Mouse (Mus musculus) CH12.LX (cell line): ENCODE measurements at regions not wholly inside any gene's neighbourhood (a gene's known extent, or its start where the extent isn't known, plus 50 kb on each side); places are given as distances from the start of the nearest gene placed in this dataset.

Experiments used
- DNase-seq: peaks from one replicate; pipeline ENCODE4 v3.0.0-alpha.2; 2013; ENCODE audit errors: extremely low read depth
- H3K27ac ChIP-seq: 2 replicates; pipeline ENCODE4 v1.5.1; 2012; ENCODE audit warnings: low read depth, mild to moderate bottlenecking, control low read depth, moderate library complexity; ENCODE audit not compliant: insufficient read depth
- H3K27me3 ChIP-seq: replicated peaks from 2 replicates; pipeline ENCODE3; 2012; ENCODE audit warnings: inconsistent platforms
- H3K36me3 ChIP-seq, 2 experiments: replicated peaks in 1 of 2; 2 replicates each; pipeline versions ENCODE3 to v1.6.1; 2012; ENCODE audit warnings: inconsistent platforms in 1 of 2, low read length in 1 of 2, mild to moderate bottlenecking in 1 of 2, mixed read lengths in 1 of 2, moderate library complexity in 1 of 2; ENCODE audit not compliant: control insufficient read depth in 1 of 2, insufficient read depth in 1 of 2
- H3K4me1 ChIP-seq, 2 experiments: 2 replicates each; pipeline ENCODE4 v1.6.1; 2012; ENCODE audit warnings: inconsistent platforms in 1 of 2, moderate library complexity in 1 of 2; ENCODE audit not compliant: insufficient read depth in 2 of 2, control insufficient read depth in 1 of 2
- H3K4me2 ChIP-seq: 2 replicates; pipeline ENCODE4 v1.6.1; 2012; ENCODE audit warnings: low read depth, mild to moderate bottlenecking, control low read depth; ENCODE audit not compliant: poor library complexity, insufficient read depth, severe bottlenecking
- H3K4me3 ChIP-seq, 3 experiments: fragments of 150-350 bp in 1 of 3; sonication (generic) in 1 of 3; replicated peaks in 1 of 3; 2 replicates each; pipeline versions ENCODE3 to v1.5.1; 2011 to 2012; ENCODE audit warnings: low read depth in 2 of 3, low read length in 2 of 3, mild to moderate bottlenecking in 2 of 3, moderate library complexity in 2 of 3, control low read depth in 1 of 3, improper control_type of control experiment in 1 of 3, inconsistent platforms in 1 of 3, mixed read lengths in 1 of 3; ENCODE audit not compliant: poor library complexity in 1 of 3
- H3K79me2 ChIP-seq: replicated peaks from 2 replicates; pipeline ENCODE4 v1.6.1; 2012; ENCODE audit warnings: mild to moderate bottlenecking, moderate library complexity; ENCODE audit not compliant: control insufficient read depth, poor library complexity, insufficient read depth, severe bottlenecking; ENCODE audit errors: extremely low read depth
- H3K9ac ChIP-seq: 2 replicates; pipeline ENCODE4 v1.6.1; 2012; ENCODE audit warnings: low read depth, mild to moderate bottlenecking, control low read depth, moderate library complexity; ENCODE audit not compliant: insufficient read depth
- H3K9me3 ChIP-seq: replicated peaks from 2 replicates; pipeline ENCODE3; 2012; ENCODE audit warnings: low read length, inconsistent platforms, mixed read lengths
- BHLHE40 ChIP-seq: IDR thresholded peaks from 2 replicates; pipeline ENCODE4 v1.6.1; 2011; ENCODE audit warnings: mild to moderate bottlenecking, low read depth, low read length, improper control_type of control experiment
- CHD1 ChIP-seq: IDR thresholded peaks from 2 replicates; pipeline ENCODE4 v1.6.1; 2012; ENCODE audit warnings: low read depth, low read length, improper control_type of control experiment, inconsistent platforms
- CHD2 ChIP-seq: IDR thresholded peaks from 2 replicates; pipeline ENCODE4 v1.6.1; 2011; ENCODE audit warnings: low read length, improper control_type of control experiment
- CTCF ChIP-seq, 2 experiments: IDR thresholded peaks in 1 of 2; conservative IDR thresholded peaks in 1 of 2; 2 replicates each; pipeline ENCODE4 v1.5.1; 2011 to 2012; ENCODE audit warnings: low read depth in 2 of 2, low read length in 2 of 2, improper control_type of control experiment in 1 of 2, inconsistent platforms in 1 of 2, mild to moderate bottlenecking in 1 of 2, moderate library complexity in 1 of 2
- ELF1 ChIP-seq: IDR thresholded peaks from 2 replicates; pipeline ENCODE4 v1.6.1; 2014; ENCODE audit warnings: low read depth, mild to moderate bottlenecking, inconsistent platforms, low read length, improper control_type of control experiment
- ETS1 ChIP-seq: conservative IDR thresholded peaks from 2 replicates; pipeline ENCODE4 v1.6.1; 2012; ENCODE audit warnings: low read depth, mild to moderate bottlenecking, inconsistent platforms, low read length, improper control_type of control experiment, moderate library complexity
- IRF4 ChIP-seq: IDR thresholded peaks from 2 replicates; pipeline ENCODE4 v1.6.1; 2014; ENCODE audit warnings: low read depth, mild to moderate bottlenecking, inconsistent platforms, low read length, improper control_type of control experiment
- KAT2A ChIP-seq: IDR thresholded peaks from 2 replicates; pipeline ENCODE4 v1.6.1; 2012; ENCODE audit warnings: low read length, improper control_type of control experiment, inconsistent platforms; ENCODE audit not compliant: insufficient replicate concordance
- MAFK ChIP-seq: IDR thresholded peaks from 2 replicates; pipeline ENCODE4 v1.6.1; 2011; ENCODE audit warnings: low read length, improper control_type of control experiment; ENCODE audit not compliant: insufficient replicate concordance
- MAX ChIP-seq: IDR thresholded peaks from 2 replicates; pipeline ENCODE4 v1.6.1; 2011; ENCODE audit warnings: low read length, improper control_type of control experiment
- MEF2A ChIP-seq: IDR thresholded peaks from 2 replicates; pipeline ENCODE4 v1.6.1; 2014; ENCODE audit warnings: low read depth, mild to moderate bottlenecking, inconsistent platforms, low read length, improper control_type of control experiment, borderline replicate concordance
- MXI1 ChIP-seq: IDR thresholded peaks from 2 replicates; pipeline ENCODE4 v1.6.1; 2011; ENCODE audit warnings: mild to moderate bottlenecking, low read depth, low read length, improper control_type of control experiment
- MYC ChIP-seq: IDR thresholded peaks from 2 replicates; pipeline ENCODE4 v1.6.1; 2011; ENCODE audit warnings: low read depth, mild to moderate bottlenecking, improper control_type of control experiment, low read length
- NELFE ChIP-seq: IDR thresholded peaks from 2 replicates; pipeline ENCODE4 v1.6.1; 2011; ENCODE audit warnings: low read depth, low read length, improper control_type of control experiment
- NRF1 ChIP-seq: IDR thresholded peaks from 2 replicates; pipeline ENCODE4 v1.6.1; 2014; ENCODE audit warnings: low read depth, mild to moderate bottlenecking, inconsistent platforms, low read length, improper control_type of control experiment, moderate library complexity
- PAX5 ChIP-seq: IDR thresholded peaks from 2 replicates; pipeline ENCODE4 v1.6.1; 2012; ENCODE audit warnings: low read length, inconsistent platforms, mixed read lengths
- POLR2A ChIP-seq: IDR thresholded peaks from 2 replicates; pipeline ENCODE4 v1.6.1; 2011; ENCODE audit warnings: low read depth, mild to moderate bottlenecking, improper control_type of control experiment, low read length
- POLR2AphosphoS2 ChIP-seq: IDR thresholded peaks from 2 replicates; pipeline ENCODE4 v1.6.1; 2011; ENCODE audit warnings: low read depth, low read length, improper control_type of control experiment
- RAD21 ChIP-seq: IDR thresholded peaks from 2 replicates; pipeline ENCODE4 v1.6.1; 2011; ENCODE audit warnings: low read depth, mild to moderate bottlenecking, low read length, improper control_type of control experiment, moderate library complexity
- RCOR1 ChIP-seq: conservative IDR thresholded peaks from 2 replicates; pipeline ENCODE4 v1.6.1; 2012; ENCODE audit warnings: low read depth, mild to moderate bottlenecking, inconsistent platforms, low read length, improper control_type of control experiment
- SIN3A ChIP-seq: IDR thresholded peaks from 2 replicates; pipeline ENCODE4 v1.6.1; 2012; ENCODE audit warnings: low read length, improper control_type of control experiment, inconsistent platforms
- TBP ChIP-seq: conservative IDR thresholded peaks from 2 replicates; pipeline ENCODE4 v1.6.1; 2011; ENCODE audit warnings: low read depth, low read length, improper control_type of control experiment
- TCF12 ChIP-seq: IDR thresholded peaks from 2 replicates; pipeline ENCODE4 v1.6.1; 2014; ENCODE audit warnings: low read depth, mild to moderate bottlenecking, inconsistent platforms, low read length, improper control_type of control experiment
- UBTF ChIP-seq: IDR thresholded peaks from 2 replicates; pipeline ENCODE4 v1.6.1; 2012; ENCODE audit warnings: low read depth, mild to moderate bottlenecking, inconsistent platforms, low read length, improper control_type of control experiment, moderate library complexity
- ZMIZ1 ChIP-seq: IDR thresholded peaks from 2 replicates; pipeline ENCODE4 v1.6.1; 2012; ENCODE audit warnings: low read depth, mild to moderate bottlenecking, inconsistent platforms, low read length, improper control_type of control experiment
- ZNF384 ChIP-seq: IDR thresholded peaks from 2 replicates; pipeline ENCODE4 v1.6.1; 2012; ENCODE audit warnings: low read depth, low read length, improper control_type of control experiment, inconsistent platforms
- dilution Hi-C: fragments of 300-500 bp; cut with MboI; formaldehyde crosslinking; loops from 2 replicates; pipeline ENCODE4 v1.14.3; 2020; ENCODE audit warnings: low sequenced_read_pairs; ENCODE audit not compliant: extremely low pct_unique_long_range_greater_than_20kb, extremely low pct_ligation_motif_present
- in situ Hi-C: fragments of 300-500 bp; cut with MboI; formaldehyde crosslinking; loops from 3 replicates; pipeline ENCODE4 v1.14.3; 2019; ENCODE audit warnings: low sequenced_read_pairs, low pct_ligation_motif_present, low pct_unique_long_range_greater_than_20kb, mixed read lengths

DNA sequence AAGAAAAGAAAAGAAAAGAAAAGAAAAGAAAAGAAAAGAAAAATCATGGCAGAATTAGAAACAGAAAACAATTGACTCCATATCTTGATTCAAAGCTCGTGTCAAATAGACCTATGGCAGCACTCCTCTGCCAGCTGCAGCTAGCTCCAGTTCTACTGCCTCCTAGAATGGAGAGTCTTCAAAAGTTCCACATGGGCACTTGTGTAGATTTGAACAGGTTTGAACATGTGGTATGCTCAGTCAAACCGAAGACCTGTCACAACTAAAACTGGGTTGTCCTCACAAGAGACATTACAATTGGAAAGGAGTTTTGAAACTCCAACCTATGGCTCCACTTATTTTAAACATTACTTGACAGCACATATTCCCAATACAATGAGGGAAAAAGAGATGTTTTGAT is 355.6 kb upstream of the Atp2b1 start:
- in situ Hi-C loops = no loop called here
- H3K4me3 ChIP-seq = no peak overlapping the region
- no peak overlapping the region for H3K27ac ChIP-seq
- no peak for DNase-seq
- dilution Hi-C loops = no loop called here
- H3K36me3 ChIP-seq = no peaks in the 10 kb centered on the region
- no peaks in the 10 kb centered on the region for H3K9me3 ChIP-seq
- no peaks in the 10 kb centered on the region for H3K79me2 ChIP-seq
- peaks cover 0 to 7% of the 10 kb centered on the region in 2 experiments; a peak in 1 of 4 replicates for H3K4me1 ChIP-seq
- H3K4me2 ChIP-seq = no peak overlapping the region
- H3K9ac ChIP-seq = no peak overlapping the region
- no peaks in the 10 kb centered on the region for H3K27me3 ChIP-seq
- no peak for TF ChIP-seq SIN3A
- TF ChIP-seq MEF2A = peak; percentile 31; the same call in 1 of the 2 replicates
- TF ChIP-seq CHD1 = no peak
- TF ChIP-seq MXI1 = no peak
- no peak for TF ChIP-seq KAT2A
- no peak for TF ChIP-seq RAD21
- no peak for TF ChIP-seq ZMIZ1
- TF ChIP-seq IRF4 = peak; percentile 69; the same call in 1 of the 2 replicates
- no peak for TF ChIP-seq POLR2A
- TF ChIP-seq NELFE = no peak
- 0 out of 2 replicates have a peak, but pooled peaks have one; percentile 16 for TF ChIP-seq MYC
- no peak for TF ChIP-seq RCOR1
- no peak for TF ChIP-seq NRF1
- peak; percentile 57; the same call in 1 of the 2 replicates for TF ChIP-seq MAX
- TF ChIP-seq UBTF = no peak
- no peak for TF ChIP-seq ELF1
- no peak for TF ChIP-seq CTCF (conservative IDR thresholded peaks at IDR 0.05 in 1 of 2, IDR thresholded peaks at IDR 0.05 in 1 of 2; ENCODE audit: low read depth in 2 of 2, low read length in 2 of 2)
- TF ChIP-seq MAFK = no peak
- no peak for TF ChIP-seq POLR2AphosphoS2
- TF ChIP-seq TBP = no peak
- peak; percentile 9; the same call in 1 of the 2 replicates for TF ChIP-seq ETS1
- no peak for TF ChIP-seq TCF12

DNA sequence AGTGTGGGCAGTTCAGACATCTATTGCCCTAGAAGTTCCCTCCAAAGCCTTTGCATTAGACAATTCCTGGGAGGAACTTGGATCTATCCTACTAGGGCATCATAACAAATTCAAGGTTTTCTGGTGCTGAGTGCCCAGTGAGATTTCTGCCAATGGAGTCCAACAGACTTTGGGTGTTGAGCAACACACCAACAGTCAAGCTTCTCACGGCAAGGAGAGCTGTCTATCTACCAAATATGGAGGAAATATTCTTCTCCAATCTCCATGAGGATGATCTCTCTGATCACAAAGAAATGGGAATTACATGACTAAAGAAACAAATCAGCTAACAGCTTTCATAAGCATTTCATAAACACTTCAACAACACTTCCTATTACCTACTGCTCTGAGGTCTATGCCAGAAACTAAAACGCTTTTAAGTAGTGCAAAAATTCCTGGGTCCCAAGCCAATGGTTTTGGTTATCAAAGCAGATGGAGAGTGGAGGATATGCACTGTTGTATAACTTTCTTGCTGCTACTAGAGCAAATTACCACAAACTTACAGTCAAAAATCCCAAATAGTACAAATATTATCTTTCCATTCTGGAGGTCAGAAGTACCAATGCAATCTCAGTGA is 351.8 kb upstream of the Atp2b1 start:
- Histone ChIP-seq H3K27me3 (no peaks in the 10 kb centered on the region), H3K27ac (no peak overlapping the region), H3K4me3 (no peak overlapping the region), H3K4me1 (peaks cover 0 to 3% of the 10 kb centered on the region in 2 experiments; a peak in 1 of 4 replicates), H3K79me2 (no peaks in the 10 kb centered on the region), H3K4me2 (no peak overlapping the region), H3K36me3 (no peaks in the 10 kb centered on the region), H3K9ac (no peak overlapping the region), H3K9me3 (no peaks in the 10 kb centered on the region)
- in situ Hi-C loops (no loop called here), dilution Hi-C loops (no loop called here)
- TF ChIP-seq ETS1 (no peak), UBTF (no peak), SIN3A (no peak), MXI1 (no peak), CHD2 (no peak), PAX5 (no peak), MEF2A (no peak), MYC (no peak), TBP (no peak), BHLHE40 (no peak), RCOR1 (no peak), ZNF384 (no peak)
- no peak for DNase-seq
